Mouse (Mus musculus) MEL (cell line): ENCODE data around the gene Hspg2. TPM values are rescaled to one million over a fixed set of nuclear protein-coding genes. Genes with fewer than 3 reads are reported as not detected.

Experiments
- DNase-seq: peaks from one replicate; pipeline ENCODE4 v3.0.0; 2011; ENCODE audit warnings: low read depth, low spot score
- H3K27ac ChIP-seq: 2 replicates; pipeline ENCODE4 v1.5.1; 2012; ENCODE audit warnings: low read depth, mild to moderate bottlenecking, control low read depth, low read length, moderate library complexity; ENCODE audit not compliant: control insufficient read depth
- H3K27me3 ChIP-seq, 2 experiments: fragments of 150-350 bp in 1 of 2; sonication (generic) in 1 of 2; 2 replicates each; pipeline ENCODE4 v1.6.1; 2012; ENCODE audit warnings: low read length in 2 of 2, mild to moderate bottlenecking in 2 of 2, improper control_type of control experiment in 1 of 2, moderate library complexity in 1 of 2; ENCODE audit not compliant: insufficient read depth in 2 of 2, control insufficient read depth in 1 of 2
- H3K36me3 ChIP-seq, 2 experiments: 2 replicates each; pipeline ENCODE4 v1.6.1; 2012 to 2014; ENCODE audit warnings: low read length in 2 of 2, improper control_type of control experiment in 1 of 2, inconsistent platforms in 1 of 2, mild to moderate bottlenecking in 1 of 2; ENCODE audit not compliant: insufficient read depth in 2 of 2, control insufficient read depth in 1 of 2
- H3K4me1 ChIP-seq, 2 experiments: fragments of 150-350 bp in 1 of 2; sonication (generic) in 1 of 2; 2 replicates each; pipeline ENCODE4 v1.6.1; 2012; ENCODE audit warnings: low read length in 2 of 2, improper control_type of control experiment in 1 of 2, mild to moderate bottlenecking in 1 of 2; ENCODE audit not compliant: insufficient read depth in 2 of 2, control insufficient read depth in 1 of 2
- H3K4me3 ChIP-seq, 2 experiments: fragments of 150-350 bp in 1 of 2; sonication (generic) in 1 of 2; 2 replicates each; pipeline ENCODE4 v1.5.1; 2012; ENCODE audit warnings: low read depth in 2 of 2, low read length in 2 of 2, mild to moderate bottlenecking in 2 of 2, moderate library complexity in 2 of 2, control low read depth in 1 of 2, improper control_type of control experiment in 1 of 2; ENCODE audit not compliant: control insufficient read depth in 1 of 2, insufficient read depth in 1 of 2
- H3K79me2 ChIP-seq: 2 replicates; pipeline ENCODE4 v1.6.1; 2012; ENCODE audit warnings: mild to moderate bottlenecking, low read length, moderate library complexity; ENCODE audit not compliant: control insufficient read depth, poor library complexity, insufficient read depth
- H3K9ac ChIP-seq: 2 replicates; pipeline ENCODE4 v1.6.1; 2012; ENCODE audit warnings: low read depth, mild to moderate bottlenecking, control low read depth, low read length, moderate library complexity; ENCODE audit not compliant: control insufficient read depth, poor library complexity, severe bottlenecking
- H3K9me3 ChIP-seq: fragments of 150-350 bp; sonication (generic); replicated peaks from 2 replicates; pipeline ENCODE4 v1.6.1; 2012; ENCODE audit warnings: mild to moderate bottlenecking, low read length, improper control_type of control experiment, moderate library complexity; ENCODE audit not compliant: insufficient read depth
- CHD1 ChIP-seq: IDR thresholded peaks from 2 replicates; pipeline ENCODE4 v1.6.1; 2012; ENCODE audit warnings: low read depth, mild to moderate bottlenecking, inconsistent platforms, low read length, improper control_type of control experiment
- CHD2 ChIP-seq: IDR thresholded peaks from 2 replicates; pipeline ENCODE4 v1.6.1; 2011; ENCODE audit warnings: low read length, improper control_type of control experiment
- EP300 ChIP-seq, 2 experiments: IDR thresholded peaks; 2 replicates each; pipeline ENCODE4 v1.6.1; 2011; ENCODE audit warnings: improper control_type of control experiment in 2 of 2, low read length in 2 of 2, low read depth in 1 of 2, mild to moderate bottlenecking in 1 of 2
- ETS1 ChIP-seq: IDR thresholded peaks from 2 replicates; pipeline ENCODE4 v1.6.1; 2012; ENCODE audit warnings: low read depth, mild to moderate bottlenecking, inconsistent platforms, low read length, improper control_type of control experiment, moderate library complexity
- JUND ChIP-seq: IDR thresholded peaks from 2 replicates; pipeline ENCODE4 v1.6.1; 2011; ENCODE audit warnings: low read depth, mild to moderate bottlenecking, improper control_type of control experiment, low read length
- NELFE ChIP-seq: IDR thresholded peaks from 2 replicates; pipeline ENCODE4 v1.6.1; 2011; ENCODE audit warnings: low read depth, low read length, improper control_type of control experiment
- TBP ChIP-seq: IDR thresholded peaks from 2 replicates; pipeline ENCODE4 v1.8.0; 2011; ENCODE audit warnings: low read depth, low read length, improper control_type of control experiment
- ZC3H11A ChIP-seq: IDR thresholded peaks from 2 replicates; pipeline ENCODE4 v1.6.1; 2012; ENCODE audit warnings: low read depth, mild to moderate bottlenecking, inconsistent platforms, low read length, improper control_type of control experiment
- ZNF384 ChIP-seq: IDR thresholded peaks from 2 replicates; pipeline ENCODE4 v1.6.1; 2012; ENCODE audit warnings: low read depth, mild to moderate bottlenecking, inconsistent platforms, low read length, improper control_type of control experiment
- polyA plus RNA-seq, 2 experiments: library from polyadenylated mRNA; stranded (reverse) in 1 of 2; unstranded in 1 of 2; fragments of >175 nt in 1 of 2; fragments of >200 nt in 1 of 2; gene quantifications; 2 replicates each; pipeline versions ENCODE4 v1.2.1 to v1.2.4; 2012; ENCODE audit warnings: low replicate concordance in 2 of 2, low read depth in 1 of 2; ENCODE audit not compliant: insufficient read length in 2 of 2, insufficient read depth in 1 of 2, missing spikeins in 1 of 2
- total RNA-seq: library from RNA; depleted of rRNA; stranded (reverse); fragments of 300-350 nt; gene quantifications from 2 replicates; pipeline ENCODE4 v1.2.3, GENCODE M21; 2012; rRNA removed

Hspg2 gene
- total and polyA plus RNA-seq, 3 experiments = 0.04 TPM; not detected in 1

DNA sequence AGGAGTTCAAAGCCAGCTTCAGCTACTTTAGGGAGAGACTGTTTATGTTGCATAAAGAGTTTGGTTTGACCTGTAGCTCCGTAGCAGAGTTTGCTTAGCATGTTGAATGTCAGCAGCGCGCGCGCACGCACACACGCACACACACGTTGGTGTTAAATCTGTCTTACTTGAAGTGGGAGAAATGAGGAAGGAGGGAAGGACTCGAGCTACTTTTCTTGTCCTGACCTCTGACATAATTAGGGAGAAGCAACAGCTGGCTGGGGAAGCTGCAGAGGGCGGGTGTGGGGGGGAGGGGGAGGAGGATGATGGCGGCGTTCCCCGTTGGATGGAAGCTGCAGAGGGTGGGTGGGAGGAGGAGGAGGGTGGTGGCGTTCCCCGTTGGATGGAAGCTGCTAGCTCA, 141.7 kb downstream of the Hspg2 start:
- Histone ChIP-seq H3K27ac (no peak overlapping the region), H3K9ac (no peak overlapping the region)

More for the DNA sequence above, 141.7 kb downstream of the Hspg2 start:
- no peak overlapping the region for H3K4me3 ChIP-seq
- H3K9me3 ChIP-seq = no peaks in the 10 kb centered on the region
- H3K27me3 ChIP-seq = no peaks in the 10 kb centered on the region
- DNase-seq = no peak
- TF ChIP-seq CHD2 (no peak), ETS1 (no peak), JUND (no peak), TBP (no peak), ZC3H11A (no peak), EP300 (IDR thresholded peaks at IDR 0.05; ENCODE audit: low read depth in 1 of 2, low read length in 2 of 2) (no peak), NELFE (no peak), ZNF384 (no peak), CHD1 (no peak)
- no peaks in the 10 kb centered on the region for H3K79me2 ChIP-seq
- no peaks in the 10 kb centered on the region for H3K4me1 ChIP-seq
- H3K36me3 ChIP-seq = peaks cover 0 to 6% of the 10 kb centered on the region in 2 experiments; a peak in 2 of 4 replicates

Other genes starting within 250 kb of the Hspg2 start
- gene Wnt4, start 191.3 kb upstream of the Hspg2 start, total RNA-seq = not detected in 2 replicates
- gene Wnt4, start 191.3 kb upstream of the Hspg2 start, polyA plus RNA-seq = not detected
- gene Cdc42, start 111.0 kb upstream of the Hspg2 start, total RNA-seq = 173 and 174 TPM in 2 replicates
- gene Cdc42, start 111.0 kb upstream of the Hspg2 start, polyA plus RNA-seq = 100 to 1,000 TPM; 117 to 203 TPM
- gene Cela3a, start 59.0 kb upstream of the Hspg2 start, total RNA-seq = not detected in 2 replicates
- not detected for gene Cela3a, start 59.0 kb upstream of the Hspg2 start, polyA plus RNA-seq
- not detected in 2 replicates for gene Cela3b, start 38.2 kb upstream of the Hspg2 start, total RNA-seq
- not detected for gene Cela3b, start 38.2 kb upstream of the Hspg2 start, polyA plus RNA-seq
- not detected in 2 replicates for gene 1700013G24Rik, start 15.5 kb upstream of the Hspg2 start, total RNA-seq
- gene 1700013G24Rik, start 15.5 kb upstream of the Hspg2 start, polyA plus RNA-seq = not detected
- gene Ldlrad2, start 105.8 kb downstream of the Hspg2 start, total RNA-seq = not detected in 2 replicates
- gene Ldlrad2, start 105.8 kb downstream of the Hspg2 start, polyA plus RNA-seq = not detected
- 25.4 and 27.1 TPM in 2 replicates for gene Usp48, start 125.0 kb downstream of the Hspg2 start, total RNA-seq
- gene Usp48, start 125.0 kb downstream of the Hspg2 start, polyA plus RNA-seq = 10 to 100 TPM in 1 of 2 experiments, not detected in 1; 99.6 TPM
- 7.6 and 7.7 TPM in 2 replicates for gene Rap1gap, start 196.0 kb downstream of the Hspg2 start, total RNA-seq
- 10 to 100 TPM in 1 of 2 experiments, not detected in 1; 42.6 TPM for gene Rap1gap, start 196.0 kb downstream of the Hspg2 start, polyA plus RNA-seq